Mouse (Mus musculus): ENCODE data around the gene Oxsr1. TPM values are rescaled to one million over a fixed set of nuclear protein-coding genes. Genes with fewer than 3 reads are reported as not detected.

Gene Oxsr1
- polyA plus RNA-seq, 1 experiment from 2014 or later, result 7.9 TPM

GRCm38 (mm10) chr9:119334324-119334723 lies 12.1 kb upstream of the Oxsr1 start:
- no peak for ATAC-seq
- no peaks in the 10 kb centered on the region for H3K9me3 ChIP-seq (ENCODE audit: control insufficient read depth)
- no peak overlapping the region for H3K4me3 ChIP-seq (ENCODE audit: low read depth, low read length)
- no peaks in the 10 kb centered on the region for H3K27me3 ChIP-seq (replicated peaks; ENCODE audit: control insufficient read depth, insufficient read depth, low read length)
- 50% methylated on average over 10 of the region's 10 CpGs for WGBS
- TF ChIP-seq CTCF (IDR thresholded peaks at IDR 0.05; ENCODE audit: low read depth), result no peak
- no peak overlapping the region for H3K4me2 ChIP-seq (replicated peaks; ENCODE audit: low read depth)
- H3K4me1 ChIP-seq (replicated peaks; ENCODE audit: control insufficient read depth, insufficient read depth, low read length), result no peaks in the 10 kb centered on the region
- peaks cover 21% of the 10 kb centered on the region for H3K36me3 ChIP-seq (ENCODE audit: control insufficient read depth, insufficient read depth)
- peak overlapping the region; percentile 35; the same call in 1 of the 2 replicates for H3K27ac ChIP-seq (ENCODE audit: low read depth, low read length)
- no peak overlapping the region for H3K9ac ChIP-seq (ENCODE audit: low read depth, low read length)

GRCm38 (mm10) chr9:119330186-119330963 lies 8.1 kb upstream of the Oxsr1 start:
- H3K4me1 ChIP-seq (replicated peaks; ENCODE audit: control insufficient read depth, insufficient read depth, low read length), result no peaks in the 10 kb centered on the region
- no peak overlapping the region for H3K4me3 ChIP-seq (ENCODE audit: low read depth, low read length)
- H3K36me3 ChIP-seq (ENCODE audit: control insufficient read depth, insufficient read depth), result no peaks in the 10 kb centered on the region
- no peak for ATAC-seq
- WGBS, result 86% methylated on average over 15 of the region's 15 CpGs
- no peak overlapping the region for H3K9ac ChIP-seq (ENCODE audit: low read depth, low read length)
- H3K4me2 ChIP-seq (replicated peaks; ENCODE audit: low read depth), result no peak overlapping the region
- TF ChIP-seq CTCF (IDR thresholded peaks at IDR 0.05; ENCODE audit: low read depth), result no peak
- no peaks in the 10 kb centered on the region for H3K9me3 ChIP-seq (ENCODE audit: control insufficient read depth)
- no peak overlapping the region for H3K27ac ChIP-seq (ENCODE audit: low read depth, low read length)
- no peaks in the 10 kb centered on the region for H3K27me3 ChIP-seq (replicated peaks; ENCODE audit: control insufficient read depth, insufficient read depth, low read length)

- no peak overlapping the region for H3K4me3 ChIP-seq (ENCODE audit: low read depth, low read length)
- no peak for TF ChIP-seq CTCF (IDR thresholded peaks at IDR 0.05; ENCODE audit: low read depth)
- H3K4me1 ChIP-seq (replicated peaks; ENCODE audit: control insufficient read depth, insufficient read depth, low read length), result no peaks in the 10 kb centered on the region
- no peak overlapping the region for H3K27ac ChIP-seq (ENCODE audit: low read depth, low read length)
- no peak overlapping the region for H3K9ac ChIP-seq (ENCODE audit: low read depth, low read length)
- H3K27me3 ChIP-seq (replicated peaks; ENCODE audit: control insufficient read depth, insufficient read depth, low read length), result no peaks in the 10 kb centered on the region
- ATAC-seq, result no peak
- 69% methylated on average over 3 of the region's 3 CpGs for WGBS
- no peak overlapping the region for H3K4me2 ChIP-seq (replicated peaks; ENCODE audit: low read depth)
- H3K9me3 ChIP-seq (ENCODE audit: control insufficient read depth), result no peaks in the 10 kb centered on the region
- H3K36me3 ChIP-seq (ENCODE audit: control insufficient read depth, insufficient read depth), result no peaks in the 10 kb centered on the region
These were observed 6.3 kb upstream of the Oxsr1 start for GRCm38 (mm10) chr9:119328488-119328887.

DNA sequence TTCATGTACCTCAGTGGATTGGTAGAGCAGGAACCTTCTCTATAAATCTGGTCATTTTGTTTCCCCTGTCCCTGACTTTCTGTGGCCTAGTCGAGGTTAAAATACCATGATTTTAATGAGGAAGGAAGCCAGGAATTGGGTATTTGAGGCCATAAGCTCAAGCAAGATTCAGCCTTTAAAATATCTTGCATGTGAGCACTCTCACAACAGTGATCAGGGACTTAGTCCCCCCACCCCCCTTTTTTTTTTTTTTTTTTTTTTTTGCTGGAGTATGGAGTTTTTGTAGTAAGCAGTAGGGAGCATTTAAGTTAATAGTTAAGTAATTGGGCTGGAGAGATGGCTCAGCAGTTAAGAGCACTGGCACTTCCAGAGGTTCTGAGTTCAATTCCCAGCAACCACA lies 1.9 kb upstream of the Oxsr1 start:
- no peak for ATAC-seq
- no peak overlapping the region for H3K9ac ChIP-seq (ENCODE audit: low read depth, low read length)
- TF ChIP-seq CTCF (IDR thresholded peaks at IDR 0.05; ENCODE audit: low read depth), result no peak
- H3K4me1 ChIP-seq (replicated peaks; ENCODE audit: control insufficient read depth, insufficient read depth, low read length), result no peaks in the 10 kb centered on the region
- no peaks in the 10 kb centered on the region for H3K36me3 ChIP-seq (ENCODE audit: control insufficient read depth, insufficient read depth)
- no peaks in the 10 kb centered on the region for H3K27me3 ChIP-seq (replicated peaks; ENCODE audit: control insufficient read depth, insufficient read depth, low read length)
- H3K27ac ChIP-seq (ENCODE audit: low read depth, low read length), result no peak overlapping the region
- no peak overlapping the region for H3K4me2 ChIP-seq (replicated peaks; ENCODE audit: low read depth)
- H3K4me3 ChIP-seq (ENCODE audit: low read depth, low read length), result no peak overlapping the region
- WGBS, result 79% methylated on average over 1 of the region's 1 CpGs
- no peaks in the 10 kb centered on the region for H3K9me3 ChIP-seq (ENCODE audit: control insufficient read depth)

GRCm38 (mm10) chr9:119323260-119323645 lies 1.0 kb upstream of the Oxsr1 start:
- H3K4me1 ChIP-seq (replicated peaks; ENCODE audit: control insufficient read depth, insufficient read depth, low read length), result no peaks in the 10 kb centered on the region
- H3K9me3 ChIP-seq (ENCODE audit: control insufficient read depth), result no peaks in the 10 kb centered on the region
- TF ChIP-seq CTCF (IDR thresholded peaks at IDR 0.05; ENCODE audit: low read depth), result no peak
- no peaks in the 10 kb centered on the region for H3K27me3 ChIP-seq (replicated peaks; ENCODE audit: control insufficient read depth, insufficient read depth, low read length)
- peak overlapping the region; percentile 80 for H3K9ac ChIP-seq (ENCODE audit: low read depth, low read length)
- H3K4me3 ChIP-seq (ENCODE audit: low read depth, low read length), result peak overlapping the region; percentile 92
- H3K4me2 ChIP-seq (replicated peaks; ENCODE audit: low read depth), result peak overlapping the region; percentile 99
- H3K27ac ChIP-seq (ENCODE audit: low read depth, low read length), result peak overlapping the region; percentile 93
- 0 out of 2 replicates have a peak, but pooled peaks cover 2% of the 10 kb centered on the region for H3K36me3 ChIP-seq (ENCODE audit: control insufficient read depth, insufficient read depth)
- ATAC-seq, result no peak
- 4% methylated on average over 9 of the region's 9 CpGs for WGBS

DNA sequence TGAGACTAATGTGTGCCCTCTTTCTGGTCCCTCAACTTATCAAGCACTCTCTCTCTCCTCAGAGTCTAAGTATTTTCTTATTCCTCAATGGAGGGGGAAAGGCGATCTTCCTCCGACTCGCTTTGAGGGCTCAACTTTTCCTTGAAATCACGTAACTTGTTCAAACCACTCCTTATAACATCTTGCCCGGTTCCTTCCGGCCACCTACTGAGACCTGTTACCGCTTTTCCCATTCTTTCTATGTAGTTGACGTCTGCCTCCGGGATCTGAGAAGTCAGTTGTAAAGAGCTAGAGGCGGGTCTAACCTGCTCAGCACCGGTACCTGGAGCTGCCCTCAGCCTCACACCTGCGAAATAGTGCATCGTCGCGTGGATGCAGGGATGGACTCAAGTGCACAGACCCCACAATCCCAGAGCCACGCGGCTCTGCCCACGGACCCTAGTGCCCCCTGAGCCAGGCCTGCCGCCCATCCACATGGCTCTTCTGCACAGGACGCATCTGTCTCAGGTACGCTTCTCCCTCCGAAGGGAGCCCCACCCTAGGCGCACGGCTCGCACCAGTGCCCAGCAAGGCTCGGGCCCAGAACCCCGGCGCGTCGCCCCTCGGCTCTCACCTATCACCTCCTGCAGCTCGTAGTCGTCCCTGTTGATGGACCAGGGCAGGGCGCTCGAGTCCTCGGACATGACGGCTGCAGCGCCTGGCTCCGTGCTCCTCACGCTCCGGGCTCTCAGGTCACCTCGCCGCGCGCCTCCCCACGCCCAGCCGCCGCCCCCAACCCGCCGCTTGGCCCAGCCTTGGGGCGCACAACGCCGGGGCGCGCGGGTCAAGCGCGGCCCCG lies 616 bp downstream of the Oxsr1 start:
- Histone ChIP-seq H3K27ac (ENCODE audit: low read depth, low read length) (peak overlapping the region; percentile 93), H3K4me1 (replicated peaks; ENCODE audit: control insufficient read depth, insufficient read depth, low read length) (no peaks in the 10 kb centered on the region), H3K27me3 (replicated peaks; ENCODE audit: control insufficient read depth, insufficient read depth, low read length) (no peaks in the 10 kb centered on the region), H3K4me2 (replicated peaks; ENCODE audit: low read depth) (peak overlapping the region; percentile 99), H3K9me3 (ENCODE audit: control insufficient read depth) (no peaks in the 10 kb centered on the region), H3K36me3 (ENCODE audit: control insufficient read depth, insufficient read depth) (0 out of 2 replicates have a peak, but pooled peaks cover 4% of the 10 kb centered on the region), H3K4me3 (ENCODE audit: low read depth, low read length) (peak overlapping the region; percentile 92), H3K9ac (ENCODE audit: low read depth, low read length) (peak overlapping the region; percentile 80)
- under 1% methylated on average over 58 of the region's 59 CpGs for WGBS
- peak; percentile 3 for ATAC-seq
- TF ChIP-seq CTCF (IDR thresholded peaks at IDR 0.05; ENCODE audit: low read depth), result no peak
